Mouse (Mus musculus): ENCODE data around the gene Dgcr2.

Gene Dgcr2

GRCm38 (mm10) chr16:17807192-17808009 is 91.0 kb downstream of the Dgcr2 start:
- DNase-seq (ENCODE audit: low spot score), result peak; percentile 72

GRCm38 (mm10) chr16:17806581-17807191 is 91.7 kb downstream of the Dgcr2 start:
- no peak for DNase-seq (ENCODE audit: low spot score)

GRCm38 (mm10) chr16:17804982-17805381 is 93.4 kb downstream of the Dgcr2 start:
- DNase-seq (ENCODE audit: low spot score), result no peak

- no peak for DNase-seq (ENCODE audit: low spot score)
Observed at GRCm38 (mm10) chr16:17804449-17804912, 93.9 kb downstream of the Dgcr2 start.

GRCm38 (mm10) chr16:17803675-17804448 is 94.5 kb downstream of the Dgcr2 start:
- DNase-seq (ENCODE audit: low spot score), result no peak

- no peak for DNase-seq (ENCODE audit: low spot score)
Observed at GRCm38 (mm10) chr16:17802839-17803674, 95.3 kb downstream of the Dgcr2 start.

GRCm38 (mm10) chr16:17802456-17802838 is 95.9 kb downstream of the Dgcr2 start:
- DNase-seq (ENCODE audit: low spot score), result no peak

- DNase-seq (ENCODE audit: low spot score), result no peak
Observed at GRCm38 (mm10) chr16:17801777-17802455, 96.4 kb downstream of the Dgcr2 start.

GRCm38 (mm10) chr16:17799584-17799983 is 98.8 kb downstream of the Dgcr2 start:
- no peak for DNase-seq (ENCODE audit: low spot score)

- peak; percentile 25 for DNase-seq (ENCODE audit: low spot score)
Observed at GRCm38 (mm10) chr16:17798321-17799180, 99.8 kb downstream of the Dgcr2 start.

- DNase-seq (ENCODE audit: low spot score), result peak; percentile 12
Observed at GRCm38 (mm10) chr16:17797812-17798311, 100.5 kb downstream of the Dgcr2 start.

- peak; percentile 61 for DNase-seq (ENCODE audit: low spot score)
Observed at GRCm38 (mm10) chr16:17796971-17797811, 101.2 kb downstream of the Dgcr2 start, which contains the start of gene Scarf2. Gene Scarf2 (plus strand): TSS chr16:17797282.

GRCm38 (mm10) chr16:17796519-17796918 is 101.8 kb downstream of the Dgcr2 start:
- no peak for DNase-seq (ENCODE audit: low spot score)

GRCm38 (mm10) chr16:17795643-17796042 is 102.7 kb downstream of the Dgcr2 start:
- no peak for DNase-seq (ENCODE audit: low spot score)

- no peak for DNase-seq (ENCODE audit: low spot score)
Observed at GRCm38 (mm10) chr16:17794047-17794446, 104.3 kb downstream of the Dgcr2 start.

GRCm38 (mm10) chr16:17792728-17793127 is 105.6 kb downstream of the Dgcr2 start:
- DNase-seq (ENCODE audit: low spot score), result no peak

All from ovary, postnatal 14 days (tissue).